25 mouse cellular contexts compared by ENCODE assay signal in genomic region chr12:54042996-54043544, GRCm38 (mm10).
DNase-seq lines count a peak whose midpoint lies in the region; ATAC-seq and TF ChIP-seq lines count a peak whose summit lies in the region.
"Had no signal": no experiment of that assay in that cellular context is flagged by ENCODE, and none has a peak within 500 bp of the region (broad histone marks: within the 10 kb centered on the region; RNA-seq: fewer than 3 reads in every experiment).

No protein-coding gene starts in this region.

- H3K9ac ChIP-seq in embryonic facial prominence, embryonic 11.5 days (replicated peaks; ENCODE audit: low read length), result no peak overlapping the region
- no peak overlapping the region for H3K9ac ChIP-seq in kidney, embryonic 16.5 days (replicated peaks; ENCODE audit: low read length)
- H3K9ac ChIP-seq: heart, embryonic 12.5 days; liver, embryonic 14.5 days had no signal

- no peaks in the 10 kb centered on the region for H3K36me3 ChIP-seq in embryonic facial prominence, embryonic 11.5 days (replicated peaks; ENCODE audit: control insufficient read depth, insufficient read depth, low read depth, low read length)
- no peaks in the 10 kb centered on the region for H3K36me3 ChIP-seq in embryonic facial prominence, embryonic 10.5 days (replicated peaks)
- H3K36me3 ChIP-seq in kidney, embryonic 16.5 days (ENCODE audit: insufficient read depth, low read length), result no peaks in the 10 kb centered on the region
- H3K36me3 ChIP-seq: G1E; heart, embryonic 12.5 days had no signal

- intact Hi-C loops in heart, postnatal 25 days (cut with DNase I), result no loop called here

- no peak for TF ChIP-seq POLR2A in brain, embryonic 14.5 days (IDR thresholded peaks at IDR 0.05; ENCODE audit: borderline replicate concordance, extremely low read depth, insufficient read depth, insufficient read length, poor library complexity, severe bottlenecking)

- no peaks in the 10 kb centered on the region for H3K9me3 ChIP-seq in embryonic facial prominence, embryonic 11.5 days (replicated peaks; ENCODE audit: control insufficient read depth, low read length)
- H3K9me3 ChIP-seq in embryonic facial prominence, embryonic 10.5 days, result no peaks in the 10 kb centered on the region
- H3K9me3 ChIP-seq in kidney, embryonic 16.5 days (ENCODE audit: low read length), result no peaks in the 10 kb centered on the region
- H3K9me3 ChIP-seq: heart, embryonic 12.5 days had no signal

- no peak for TF ChIP-seq CTCF in brain, embryonic 14.5 days (IDR thresholded peaks at IDR 0.05; ENCODE audit: borderline replicate concordance, extremely low read depth, insufficient read depth, insufficient read length)

- no peaks in the 10 kb centered on the region for H3K27me3 ChIP-seq in embryonic facial prominence, embryonic 11.5 days (ENCODE audit: control insufficient read depth, insufficient read depth, low read length)
- no peaks in the 10 kb centered on the region for H3K27me3 ChIP-seq in embryonic facial prominence, embryonic 10.5 days (replicated peaks; ENCODE audit: low read depth, poor library complexity, severe bottlenecking)
- no peaks in the 10 kb centered on the region for H3K27me3 ChIP-seq in kidney, embryonic 16.5 days (ENCODE audit: insufficient read depth, low read length)
- H3K27me3 ChIP-seq: heart, embryonic 12.5 days had no signal

- H3K4me2 ChIP-seq in embryonic facial prominence, embryonic 11.5 days (ENCODE audit: low read depth, low read length), result no peak overlapping the region
- no peak overlapping the region for H3K4me2 ChIP-seq in kidney, embryonic 16.5 days (replicated peaks; ENCODE audit: low read depth, low read length)
- H3K4me2 ChIP-seq: heart, embryonic 12.5 days had no signal

- H3K4me1 ChIP-seq in embryonic facial prominence, embryonic 11.5 days (ENCODE audit: control insufficient read depth, insufficient read depth, low read length), result no peaks in the 10 kb centered on the region
- peaks cover 9% of the 10 kb centered on the region for H3K4me1 ChIP-seq in embryonic facial prominence, embryonic 10.5 days
- H3K4me1 ChIP-seq in kidney, embryonic 16.5 days (ENCODE audit: insufficient read depth, low read length), result no peaks in the 10 kb centered on the region
- H3K4me1 ChIP-seq: heart, embryonic 12.5 days had no signal

- H3K4me3 ChIP-seq in embryonic facial prominence, embryonic 11.5 days (ENCODE audit: low read depth, low read length), result no peak overlapping the region
- no peak overlapping the region for H3K4me3 ChIP-seq in embryonic facial prominence, embryonic 10.5 days
- H3K4me3 ChIP-seq in kidney, embryonic 16.5 days (ENCODE audit: low read length), result no peak overlapping the region
- H3K4me3 ChIP-seq: gastrocnemius, adult 2 months; heart, adult 2 months; heart, embryonic 12.5 days had no signal

- no peak overlapping the region for H3K27ac ChIP-seq in embryonic facial prominence, embryonic 11.5 days (replicated peaks; ENCODE audit: low read depth, low read length)
- H3K27ac ChIP-seq in embryonic facial prominence, embryonic 10.5 days (replicated peaks), result no peak overlapping the region
- H3K27ac ChIP-seq in kidney, embryonic 16.5 days (ENCODE audit: low read length), result no peak overlapping the region
- H3K27ac ChIP-seq: gastrocnemius, adult 2 months; heart, adult 2 months; liver, embryonic 14.5 days; macrophage had no signal

- DNase-seq in embryonic facial prominence, embryonic 11.5 days (ENCODE audit: low spot score), result peak; percentile 35
- no peak for DNase-seq in embryonic facial prominence, embryonic 10.5 days (ENCODE audit: low spot score)
- DNase-seq in heart, adult 11 months, result peak; percentile 59
- no peak for DNase-seq in heart, postnatal 25 days (ENCODE audit: low spot score)
- DNase-seq in kidney, postnatal 36 days, result no peak
- peak; percentile 73 for DNase-seq in brain, embryonic 14.5 days (ENCODE audit: low read depth)
- DNase-seq in spleen, postnatal 14 days (ENCODE audit: low spot score in 2 of 2), result no peak
- DNase-seq: adrenal gland, postnatal 14 days; cerebellum, adult 11-12 months; cerebellum, adult 9-11 months; gastrocnemius, adult 2 months; gastrocnemius, postnatal 36 days; heart, adult 2 months; kidney, adult 9 months; liver; lung, adult 2 months; lung, postnatal 10 days; right cerebral cortex, postnatal 25 days; thymus, postnatal 14 days had no signal

- WGBS in embryonic facial prominence, embryonic 11.5 days, result 53% methylated on average over 9 of the region's 9 CpGs
- 61% methylated on average over 9 of the region's 9 CpGs for WGBS in embryonic facial prominence, embryonic 10.5 days
- 30% methylated on average over 9 of the region's 9 CpGs for WGBS in kidney, embryonic 16.5 days

- ATAC-seq in embryonic facial prominence, embryonic 11.5 days (replicated peaks; ENCODE audit: insufficient number of reproducible peaks, low FRiP score, low TSS enrichment, low read depth), result no peak
- peak; percentile 42; the same call in 1 of the 2 replicates for ATAC-seq in kidney, embryonic 16.5 days (ENCODE audit: low FRiP score, low TSS enrichment)
- ATAC-seq: intestine, embryonic 16.5 days had no signal

Comparison
In these comparisons a context has a peak if more than half of its experiments do, and no peak if none do; other contexts are left out.
1. DNase-seq: peak in embryonic facial prominence, embryonic 11.5 days (single experiment), heart, adult 11 months (single experiment) and brain, embryonic 14.5 days (single experiment); none in embryonic facial prominence, embryonic 10.5 days (single experiment), heart, postnatal 25 days (single experiment), kidney, postnatal 36 days (0 of 2) and spleen, postnatal 14 days (0 of 2).